Mouse (Mus musculus) heart, adult 2 months (tissue): Measurements from ENCODE around the gene Rcc1.
A peak's percentile ranks its signal among the peaks of the same experiment; 100 is the strongest.

Source experiments
- CTCF ChIP-seq: fragments of 200-600 bp; IDR thresholded peaks from 2 replicates; pipeline ENCODE4 v1.8.1; 2022; ENCODE audit warnings: antibody characterized with exemption, mild to moderate bottlenecking, moderate library complexity
- EP300 ChIP-seq: fragments of 200-500 bp; IDR thresholded peaks from 2 replicates; pipeline ENCODE4 v1.6.1; 2011; ENCODE audit warnings: low read depth, low read length, control low read depth; ENCODE audit not compliant: insufficient read depth
- POLR2A ChIP-seq: fragments of 200-500 bp; IDR thresholded peaks from 2 replicates; pipeline ENCODE4 v1.6.1; 2011; ENCODE audit warnings: mild to moderate bottlenecking, low read depth, low read length, control low read depth; ENCODE audit not compliant: insufficient read depth

DNA sequence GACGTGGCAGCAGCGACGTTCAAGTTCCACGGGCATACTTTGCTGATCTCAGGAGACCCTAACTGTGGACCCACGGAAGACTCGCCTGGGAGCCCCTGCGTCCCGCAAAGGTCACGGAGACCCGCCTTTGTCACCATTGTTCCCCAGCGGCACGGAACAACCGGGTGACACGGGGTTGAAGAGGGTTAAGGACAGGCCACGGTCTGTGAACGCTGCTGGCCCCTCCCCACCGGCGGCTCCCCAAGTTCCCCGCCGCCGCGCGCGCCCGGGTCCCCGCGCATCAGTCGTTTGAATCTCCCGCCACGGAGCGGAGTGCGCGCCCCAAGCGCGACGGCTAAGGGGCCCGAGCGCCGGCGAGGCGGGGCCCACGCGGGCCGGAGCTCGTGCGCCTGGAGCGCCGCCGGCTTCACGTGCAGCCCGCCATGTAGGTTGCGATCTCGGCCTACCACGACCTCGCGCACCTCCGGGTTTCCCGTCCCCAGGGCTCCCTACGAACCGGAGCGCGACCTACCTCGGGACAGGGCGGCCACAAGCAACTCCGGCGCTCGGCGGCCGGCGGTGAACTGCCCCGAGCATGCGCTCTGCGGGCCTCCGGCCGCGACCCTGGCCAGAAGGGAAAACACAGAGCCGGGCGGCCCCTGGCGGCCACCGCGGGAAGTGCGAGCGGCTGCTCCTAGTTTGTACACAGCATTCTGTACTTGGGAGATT lies 8.1 kb downstream of the Rcc1 start:
- peak; percentile 66 for TF ChIP-seq POLR2A
- peak; percentile 100 for TF ChIP-seq CTCF
- TF ChIP-seq EP300, result no peak
